Mouse (Mus musculus) kidney, postnatal 10 days (tissue): Measurements from ENCODE around the gene Bhlhb9.

Experiments used
- DNase-seq: peaks from one replicate; pipeline ENCODE4 v3.0.0; 2021; ENCODE audit warnings: mixed read lengths

Gene Bhlhb9

DNA sequence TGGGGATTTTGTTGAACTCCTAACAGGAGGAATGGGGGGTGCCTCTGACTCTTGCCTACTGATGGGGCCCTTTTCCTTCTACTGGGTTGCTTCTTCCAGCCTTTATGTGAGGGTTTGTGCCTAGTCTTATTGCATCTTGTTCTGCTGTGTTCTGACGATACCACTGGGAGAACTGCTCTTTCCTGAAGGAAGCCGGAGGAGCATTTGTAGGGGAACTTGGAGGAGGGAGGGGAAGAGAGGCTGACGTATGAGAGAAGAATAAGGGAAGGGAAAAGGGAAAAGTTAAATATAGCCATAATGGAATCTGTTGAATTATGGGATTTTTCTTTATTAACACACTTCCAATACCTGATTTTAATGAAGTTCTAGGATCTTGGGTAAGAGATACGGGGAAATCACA is 119.2 kb downstream of the Bhlhb9 start:
- DNase-seq: no peak

DNA sequence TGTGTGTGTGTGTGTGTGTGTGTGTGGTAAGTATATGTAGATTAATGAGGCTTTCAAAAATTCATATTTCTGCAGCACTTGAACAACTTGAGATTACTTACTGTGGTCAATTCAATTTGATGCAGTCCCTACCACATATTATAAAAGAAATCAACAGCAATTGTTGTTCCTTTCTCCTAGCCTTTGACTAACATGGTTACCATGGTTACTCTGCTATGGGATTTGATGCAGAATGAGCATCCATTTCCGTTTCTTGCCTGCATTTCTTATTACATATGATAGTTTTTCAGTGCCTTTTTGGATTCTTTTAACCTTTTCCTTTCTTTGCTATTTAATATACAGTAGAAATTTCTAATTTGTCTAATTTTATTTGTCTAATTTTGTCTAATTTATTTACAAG is 119.7 kb downstream of the Bhlhb9 start:
- DNase-seq: no peak

- no peak for DNase-seq
Observed at GRCm38 (mm10) chrX:135922162-135922561, 124.8 kb downstream of the Bhlhb9 start.

- no peak for DNase-seq
Observed at GRCm38 (mm10) chrX:135925911-135926310, 128.5 kb downstream of the Bhlhb9 start.

DNA sequence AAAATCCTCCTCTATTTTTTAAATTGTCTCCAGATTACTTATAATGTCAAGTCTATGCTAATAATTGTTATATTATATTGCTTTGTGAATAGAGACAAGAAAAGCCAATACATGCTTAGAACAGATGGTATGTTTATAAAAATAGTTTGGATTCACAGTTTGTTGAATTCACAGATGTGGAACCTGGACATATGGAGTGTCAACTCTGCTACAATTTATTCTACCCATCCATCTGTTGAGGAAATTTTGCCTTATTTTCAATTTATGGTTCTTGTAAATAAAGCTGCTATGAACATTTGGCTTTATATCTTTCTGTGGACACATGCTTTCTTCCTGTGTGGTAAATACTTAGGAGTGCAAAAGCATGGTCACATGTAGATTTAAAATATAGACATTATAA is 131.2 kb downstream of the Bhlhb9 start:
- DNase-seq: no peak

DNA sequence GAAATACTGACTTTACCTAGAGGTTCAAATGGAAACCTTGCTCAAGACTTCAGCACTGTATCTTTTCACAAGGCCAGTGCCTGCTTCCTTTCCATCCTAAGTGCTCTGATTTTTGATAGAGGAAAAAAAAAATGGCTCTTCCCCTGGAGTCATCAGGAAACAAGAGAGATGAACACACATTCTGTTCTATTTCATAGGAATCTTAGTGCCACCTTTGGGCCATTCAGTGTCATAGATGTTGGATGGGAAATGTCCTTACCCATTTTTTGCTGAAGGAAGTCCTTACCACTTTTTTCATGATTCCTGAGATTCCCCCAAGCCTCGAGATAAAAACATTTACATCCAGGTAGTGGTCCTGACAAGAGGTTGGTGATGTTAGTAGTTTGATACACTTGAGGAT is 139.1 kb downstream of the Bhlhb9 start:
- no peak for DNase-seq
